Mouse (Mus musculus) midbrain, embryonic 11.5 days (tissue): ENCODE results near the gene Tcte2. TPM values are rescaled to one million over a fixed set of nuclear protein-coding genes. Genes with fewer than 3 reads are reported as not detected.

Experiments used
- ATAC-seq: fragments of 200-750 bp; cut with Nextera tagmentation; 2 replicates; pipeline ENCODE4 v1.8.0; 2017; ENCODE audit warnings: moderate TSS enrichment, moderate library complexity; ENCODE audit not compliant: low FRiP score
- DNase-seq: peaks from one replicate; pipeline ENCODE4 v3.0.0; 2015; ENCODE audit warnings: low spot score; ENCODE audit errors: missing footprints
- H3K27ac ChIP-seq: fragments of 300-500 bp; sonication (generic); 2 replicates; pipeline ENCODE4 v1.5.1; 2014; ENCODE audit warnings: low read depth, low read length
- H3K27me3 ChIP-seq: fragments of 300-500 bp; sonication (generic); 2 replicates; pipeline ENCODE4 v1.6.1; 2014; ENCODE audit warnings: mild to moderate bottlenecking, low read length, moderate library complexity, mixed read lengths; ENCODE audit not compliant: control insufficient read depth, insufficient read depth
- H3K36me3 ChIP-seq: fragments of 300-500 bp; sonication (generic); 2 replicates; pipeline ENCODE4 v1.6.1; 2014; ENCODE audit warnings: mild to moderate bottlenecking, low read length, moderate library complexity, mixed read lengths; ENCODE audit not compliant: control insufficient read depth, insufficient read depth
- H3K4me1 ChIP-seq: fragments of 300-500 bp; sonication (generic); 2 replicates; pipeline ENCODE4 v1.6.1; 2014; ENCODE audit warnings: low read length; ENCODE audit not compliant: control insufficient read depth, insufficient read depth
- H3K4me2 ChIP-seq: fragments of 300-500 bp; sonication (generic); 2 replicates; pipeline ENCODE4 v1.6.1; 2014; ENCODE audit warnings: mild to moderate bottlenecking, moderate library complexity
- H3K4me3 ChIP-seq: fragments of 300-500 bp; sonication (generic); 2 replicates; pipeline ENCODE4 v1.5.1; 2014; ENCODE audit warnings: low read depth, low read length
- H3K9ac ChIP-seq: fragments of 300-500 bp; sonication (generic); 2 replicates; pipeline ENCODE4 v1.6.1; 2014; ENCODE audit warnings: low read length
- H3K9me3 ChIP-seq: fragments of 300-500 bp; sonication (generic); 2 replicates; pipeline ENCODE4 v1.6.1; 2016; ENCODE audit warnings: low read length; ENCODE audit not compliant: control insufficient read depth
- WGBS: fragments of 180-500 bp; shearing (Covaris S2); extraction: QIAGEN DNeasy Blood & Tissue Kit; methylation state at CpG from one replicate; pipeline ENCODE4 v1.1.7; 2014; 5-methylcytosine and 5-hydroxymethylcytosine counted together
- polyA plus RNA-seq: library from polyadenylated mRNA; unstranded; fragments of >200 nt; fragmentation: Nextera tagmentation; extraction: Ambion mirVana; gene quantifications from 2 replicates; pipeline ENCODE4 v1.2.1, GENCODE M21; 2014

The Tcte2 gene
- polyA plus RNA-seq, 1 experiment from 2014 or later: 5.8 TPM

GRCm38 (mm10) chr17:13668052-13669015 lies 93.3 kb downstream of the Tcte2 start:
- peak; percentile 94 for DNase-seq
- no peaks in the 10 kb centered on the region for H3K36me3 ChIP-seq
- H3K4me2 ChIP-seq: peak overlapping the region; percentile 31
- ATAC-seq: peak; percentile 91
- peaks cover 42% of the 10 kb centered on the region for H3K4me1 ChIP-seq
- no peaks in the 10 kb centered on the region for H3K27me3 ChIP-seq
- H3K9me3 ChIP-seq: no peaks in the 10 kb centered on the region
- peak overlapping the region; percentile 86 for H3K27ac ChIP-seq
- 6% methylated on average over 16 of the region's 16 CpGs for WGBS
- no peak overlapping the region; the same call in 1 of the 2 replicates for H3K4me3 ChIP-seq
- peak overlapping the region; percentile 49 for H3K9ac ChIP-seq

GRCm38 (mm10) chr17:13667006-13667405 lies 94.6 kb downstream of the Tcte2 start:
- no peaks in the 10 kb centered on the region for H3K27me3 ChIP-seq
- no peaks in the 10 kb centered on the region for H3K9me3 ChIP-seq
- no peak overlapping the region for H3K4me3 ChIP-seq
- DNase-seq (peak; percentile 90), ATAC-seq (peak; percentile 48)
- peaks cover 42% of the 10 kb centered on the region for H3K4me1 ChIP-seq
- H3K9ac ChIP-seq: 0 out of 2 replicates have a peak overlapping the region, but pooled peaks have one; percentile 3
- H3K4me2 ChIP-seq: no peak overlapping the region
- no peaks in the 10 kb centered on the region for H3K36me3 ChIP-seq
- 23% methylated on average over 3 of the region's 3 CpGs for WGBS
- peak overlapping the region; percentile 49 for H3K27ac ChIP-seq

- no peak overlapping the region for H3K9ac ChIP-seq
- no peak for DNase-seq
- peaks cover 42% of the 10 kb centered on the region for H3K4me1 ChIP-seq
- no peaks in the 10 kb centered on the region for H3K27me3 ChIP-seq
- ATAC-seq: no peak
- H3K4me2 ChIP-seq: no peak overlapping the region
- no peaks in the 10 kb centered on the region for H3K9me3 ChIP-seq
- WGBS: 67% methylated on average over 1 of the region's 1 CpGs
- no peak overlapping the region for H3K27ac ChIP-seq
- H3K36me3 ChIP-seq: no peaks in the 10 kb centered on the region
- H3K4me3 ChIP-seq: no peak overlapping the region
Observed at GRCm38 (mm10) chr17:13665731-13666130, 95.9 kb downstream of the Tcte2 start.

- H3K4me2 ChIP-seq: no peak overlapping the region
- 77% methylated on average over 13 of the region's 13 CpGs for WGBS
- H3K9ac ChIP-seq: no peak overlapping the region
- no peak for DNase-seq
- no peak overlapping the region for H3K4me3 ChIP-seq
- no peaks in the 10 kb centered on the region for H3K36me3 ChIP-seq
- ATAC-seq: no peak
- peaks cover 36% of the 10 kb centered on the region for H3K4me1 ChIP-seq
- H3K27me3 ChIP-seq: no peaks in the 10 kb centered on the region
- H3K9me3 ChIP-seq: no peaks in the 10 kb centered on the region
- no peak overlapping the region for H3K27ac ChIP-seq
Observed at GRCm38 (mm10) chr17:13663386-13664166, 98.0 kb downstream of the Tcte2 start.

Other genes starting within 250 kb of the Tcte2 start
- 117 and 123 TPM in 2 replicates for gene Afdn, start 1.3 kb downstream of the Tcte2 start, polyA plus RNA-seq
- gene Gm7168, start 186.5 kb upstream of the Tcte2 start, polyA plus RNA-seq: 0.10 TPM in 1 of 2 replicates, not detected in the other
- not detected in 2 replicates for gene Gm7356, start 241.9 kb upstream of the Tcte2 start, polyA plus RNA-seq